Mouse (Mus musculus) MEL (cell line): ENCODE measurements at regions not wholly inside any gene's neighbourhood (a gene's known extent, or its start where the extent isn't known, plus 50 kb on each side); places are given as distances from the start of the nearest gene placed in this dataset.

Experiments used
- DNase-seq: peaks from one replicate; pipeline ENCODE4 v3.0.0; 2011; ENCODE audit warnings: low read depth, low spot score
- H3K27ac ChIP-seq: 2 replicates; pipeline ENCODE4 v1.5.1; 2012; ENCODE audit warnings: low read depth, mild to moderate bottlenecking, control low read depth, low read length, moderate library complexity; ENCODE audit not compliant: control insufficient read depth
- H3K27me3 ChIP-seq, 2 experiments: fragments of 150-350 bp in 1 of 2; sonication (generic) in 1 of 2; 2 replicates each; pipeline ENCODE4 v1.6.1; 2012; ENCODE audit warnings: low read length in 2 of 2, mild to moderate bottlenecking in 2 of 2, improper control_type of control experiment in 1 of 2, moderate library complexity in 1 of 2; ENCODE audit not compliant: insufficient read depth in 2 of 2, control insufficient read depth in 1 of 2
- H3K36me3 ChIP-seq, 2 experiments: 2 replicates each; pipeline ENCODE4 v1.6.1; 2012 to 2014; ENCODE audit warnings: low read length in 2 of 2, improper control_type of control experiment in 1 of 2, inconsistent platforms in 1 of 2, mild to moderate bottlenecking in 1 of 2; ENCODE audit not compliant: insufficient read depth in 2 of 2, control insufficient read depth in 1 of 2
- H3K4me1 ChIP-seq, 2 experiments: fragments of 150-350 bp in 1 of 2; sonication (generic) in 1 of 2; 2 replicates each; pipeline ENCODE4 v1.6.1; 2012; ENCODE audit warnings: low read length in 2 of 2, improper control_type of control experiment in 1 of 2, mild to moderate bottlenecking in 1 of 2; ENCODE audit not compliant: insufficient read depth in 2 of 2, control insufficient read depth in 1 of 2
- H3K4me3 ChIP-seq, 2 experiments: fragments of 150-350 bp in 1 of 2; sonication (generic) in 1 of 2; 2 replicates each; pipeline ENCODE4 v1.5.1; 2012; ENCODE audit warnings: low read depth in 2 of 2, low read length in 2 of 2, mild to moderate bottlenecking in 2 of 2, moderate library complexity in 2 of 2, control low read depth in 1 of 2, improper control_type of control experiment in 1 of 2; ENCODE audit not compliant: control insufficient read depth in 1 of 2, insufficient read depth in 1 of 2
- H3K79me2 ChIP-seq: 2 replicates; pipeline ENCODE4 v1.6.1; 2012; ENCODE audit warnings: mild to moderate bottlenecking, low read length, moderate library complexity; ENCODE audit not compliant: control insufficient read depth, poor library complexity, insufficient read depth
- H3K9ac ChIP-seq: 2 replicates; pipeline ENCODE4 v1.6.1; 2012; ENCODE audit warnings: low read depth, mild to moderate bottlenecking, control low read depth, low read length, moderate library complexity; ENCODE audit not compliant: control insufficient read depth, poor library complexity, severe bottlenecking
- H3K9me3 ChIP-seq: fragments of 150-350 bp; sonication (generic); replicated peaks from 2 replicates; pipeline ENCODE4 v1.6.1; 2012; ENCODE audit warnings: mild to moderate bottlenecking, low read length, improper control_type of control experiment, moderate library complexity; ENCODE audit not compliant: insufficient read depth
- CHD1 ChIP-seq: IDR thresholded peaks from 2 replicates; pipeline ENCODE4 v1.6.1; 2012; ENCODE audit warnings: low read depth, mild to moderate bottlenecking, inconsistent platforms, low read length, improper control_type of control experiment
- CHD2 ChIP-seq: IDR thresholded peaks from 2 replicates; pipeline ENCODE4 v1.6.1; 2011; ENCODE audit warnings: low read length, improper control_type of control experiment
- ETS1 ChIP-seq: IDR thresholded peaks from 2 replicates; pipeline ENCODE4 v1.6.1; 2012; ENCODE audit warnings: low read depth, mild to moderate bottlenecking, inconsistent platforms, low read length, improper control_type of control experiment, moderate library complexity
- GABPA ChIP-seq: IDR thresholded peaks from 2 replicates; pipeline ENCODE4 v1.6.1; 2012; ENCODE audit warnings: low read depth, mild to moderate bottlenecking, inconsistent platforms, low read length, improper control_type of control experiment, moderate library complexity
- GATA1 ChIP-seq: IDR thresholded peaks from 2 replicates; pipeline ENCODE4 v1.6.1; 2011; ENCODE audit warnings: low read depth, low read length, improper control_type of control experiment
- HCFC1 ChIP-seq: IDR thresholded peaks from 2 replicates; pipeline ENCODE4 v1.6.1; 2012; ENCODE audit warnings: low read depth, mild to moderate bottlenecking, inconsistent platforms, low read length, improper control_type of control experiment, moderate library complexity
- JUND ChIP-seq: IDR thresholded peaks from 2 replicates; pipeline ENCODE4 v1.6.1; 2011; ENCODE audit warnings: low read depth, mild to moderate bottlenecking, improper control_type of control experiment, low read length
- KAT2A ChIP-seq: conservative IDR thresholded peaks from 2 replicates; pipeline ENCODE4 v1.6.1; 2012; ENCODE audit warnings: low read depth, low read length, improper control_type of control experiment, inconsistent platforms
- MAX ChIP-seq: IDR thresholded peaks from 2 replicates; pipeline ENCODE4 v1.6.1; 2011; ENCODE audit warnings: low read length, improper control_type of control experiment
- MEF2A ChIP-seq: IDR thresholded peaks from 2 replicates; pipeline ENCODE4 v1.6.1; 2014; ENCODE audit warnings: low read depth, mild to moderate bottlenecking, inconsistent platforms, low read length, improper control_type of control experiment; ENCODE audit not compliant: poor library complexity, insufficient replicate concordance, severe bottlenecking; ENCODE audit errors: extremely low read depth
- MYB ChIP-seq: IDR thresholded peaks from 2 replicates; pipeline ENCODE4 v1.6.1; 2011; ENCODE audit warnings: mild to moderate bottlenecking, low read depth, low read length, improper control_type of control experiment
- MYC ChIP-seq: IDR thresholded peaks from 2 replicates; pipeline ENCODE4 v1.6.1; 2011; ENCODE audit warnings: low read depth, mild to moderate bottlenecking, low read length, improper control_type of control experiment, moderate library complexity
- NELFE ChIP-seq: IDR thresholded peaks from 2 replicates; pipeline ENCODE4 v1.6.1; 2011; ENCODE audit warnings: low read depth, low read length, improper control_type of control experiment
- POLR2A ChIP-seq, 2 experiments: IDR thresholded peaks; 2 replicates each; pipeline ENCODE4 v1.6.1; 2011 to 2012; ENCODE audit warnings: low read length in 2 of 2, mild to moderate bottlenecking in 2 of 2, control low read depth in 1 of 2, improper control_type of control experiment in 1 of 2, low read depth in 1 of 2, moderate library complexity in 1 of 2; ENCODE audit not compliant: control insufficient read depth in 1 of 2, insufficient read depth in 1 of 2, poor library complexity in 1 of 2
- POLR2AphosphoS2 ChIP-seq: IDR thresholded peaks from 2 replicates; pipeline ENCODE4 v1.6.1; 2011; ENCODE audit warnings: low read length, improper control_type of control experiment
- RAD21 ChIP-seq: IDR thresholded peaks from 2 replicates; pipeline ENCODE4 v1.6.1; 2011; ENCODE audit warnings: mild to moderate bottlenecking, low read depth, low read length, improper control_type of control experiment
- RCOR1 ChIP-seq: IDR thresholded peaks from 2 replicates; pipeline ENCODE4 v1.6.1; 2012; ENCODE audit warnings: low read depth, mild to moderate bottlenecking, inconsistent platforms, low read length, improper control_type of control experiment
- SIN3A ChIP-seq: IDR thresholded peaks from 2 replicates; pipeline ENCODE4 v1.6.1; 2012; ENCODE audit warnings: low read length, improper control_type of control experiment, inconsistent platforms
- SMC3 ChIP-seq: IDR thresholded peaks from 2 replicates; pipeline ENCODE4 v1.6.1; 2011; ENCODE audit warnings: low read depth, low read length, improper control_type of control experiment
- TAL1 ChIP-seq: IDR thresholded peaks from 2 replicates; pipeline ENCODE4 v1.6.1; 2012; ENCODE audit warnings: mild to moderate bottlenecking, inconsistent platforms, low read length, moderate library complexity, mixed read lengths
- TBP ChIP-seq: IDR thresholded peaks from 2 replicates; pipeline ENCODE4 v1.8.0; 2011; ENCODE audit warnings: low read depth, low read length, improper control_type of control experiment
- ZC3H11A ChIP-seq: IDR thresholded peaks from 2 replicates; pipeline ENCODE4 v1.6.1; 2012; ENCODE audit warnings: low read depth, mild to moderate bottlenecking, inconsistent platforms, low read length, improper control_type of control experiment
- ZKSCAN1 ChIP-seq: IDR thresholded peaks from 2 replicates; pipeline ENCODE4 v1.6.1; 2012; ENCODE audit warnings: low read depth, mild to moderate bottlenecking, inconsistent platforms, low read length, improper control_type of control experiment, moderate library complexity
- ZMIZ1 ChIP-seq: IDR thresholded peaks from 2 replicates; pipeline ENCODE4 v1.6.1; 2012; ENCODE audit warnings: low read depth, mild to moderate bottlenecking, inconsistent platforms, low read length, improper control_type of control experiment, moderate library complexity
- ZNF384 ChIP-seq: IDR thresholded peaks from 2 replicates; pipeline ENCODE4 v1.6.1; 2012; ENCODE audit warnings: low read depth, mild to moderate bottlenecking, inconsistent platforms, low read length, improper control_type of control experiment

DNA sequence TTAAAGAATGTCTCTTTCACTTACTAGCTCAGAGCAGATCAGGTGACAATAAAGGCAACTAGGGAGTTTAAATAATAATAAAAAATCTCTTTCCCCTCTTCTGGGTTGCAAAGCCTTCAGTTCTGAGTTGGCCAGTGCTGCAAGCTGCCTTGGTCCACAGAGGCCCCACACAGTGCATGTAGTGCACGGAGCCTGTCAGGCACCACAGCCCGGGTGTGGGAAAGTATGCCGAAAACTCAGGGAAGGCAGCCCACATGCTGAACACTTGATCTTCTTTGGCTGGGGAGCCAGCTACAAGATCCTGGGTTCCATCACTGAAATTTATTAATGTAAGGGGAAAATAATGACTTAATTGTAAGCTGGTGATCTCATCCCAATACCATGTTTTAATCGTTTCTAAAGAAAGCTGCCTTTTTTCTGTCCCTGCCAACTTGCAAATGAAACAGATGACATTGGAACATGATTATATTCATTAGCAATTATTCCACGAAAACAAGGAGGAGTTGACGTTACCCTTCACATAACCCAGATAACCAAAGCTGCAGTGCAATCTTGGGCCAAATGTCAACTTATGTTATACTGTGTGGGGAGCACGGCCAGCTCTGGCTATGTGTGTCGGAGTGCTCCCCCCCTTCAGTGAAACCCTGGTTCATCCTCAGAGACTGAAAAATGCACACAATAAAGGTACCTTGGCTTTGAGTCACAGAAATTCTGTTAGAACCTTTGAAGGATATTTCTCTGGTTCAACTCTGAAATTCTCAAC lies 87.1 kb upstream of the Sash1 start:
- Histone ChIP-seq H3K4me3 (no peak overlapping the region), H3K27ac (no peak overlapping the region), H3K9me3 (no peaks in the 10 kb centered on the region), H3K9ac (no peak overlapping the region), H3K27me3 (no peaks in the 10 kb centered on the region), H3K36me3 (no peaks in the 10 kb centered on the region), H3K79me2 (no peaks in the 10 kb centered on the region), H3K4me1 (no peaks in the 10 kb centered on the region)
- no peak for DNase-seq
- TF ChIP-seq HCFC1 (no peak), MAX (no peak), RAD21 (no peak), TBP (no peak), MEF2A (no peak), GABPA (no peak), MYB (no peak), JUND (no peak), ZNF384 (no peak), CHD1 (no peak), ETS1 (no peak), POLR2AphosphoS2 (no peak), RCOR1 (no peak)

DNA sequence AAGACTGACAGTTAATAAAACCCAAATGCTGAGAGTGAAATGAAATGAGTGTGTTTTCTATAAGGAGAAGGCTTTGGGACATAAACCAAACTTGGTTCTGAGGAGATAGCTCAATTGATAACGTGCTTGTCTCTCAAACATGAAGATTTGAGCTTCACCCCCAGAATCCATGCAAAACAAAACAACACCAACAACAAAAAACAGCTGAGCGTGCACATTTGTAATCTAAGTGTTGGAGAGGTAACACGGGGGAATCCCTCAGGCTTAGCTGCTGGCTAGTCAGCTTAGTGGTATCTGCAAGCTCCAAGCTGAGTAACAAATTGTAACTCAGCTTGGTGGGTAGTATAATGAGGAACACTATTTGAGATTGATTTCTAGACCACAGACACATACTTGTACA lies 84.9 kb upstream of the Sash1 start:
- no peaks in the 10 kb centered on the region for H3K4me1 ChIP-seq
- TF ChIP-seq CHD1 (no peak), ZC3H11A (no peak), ZKSCAN1 (no peak), NELFE (no peak), MAX (no peak), POLR2A (IDR thresholded peaks at IDR 0.05; ENCODE audit: control insufficient read depth in 1 of 2, insufficient read depth in 1 of 2, low read depth in 1 of 2, low read length in 2 of 2, poor library complexity in 1 of 2) (no peak), ZMIZ1 (no peak), CHD2 (no peak), MYB (no peak), MYC (no peak), KAT2A (no peak), RCOR1 (no peak), ZNF384 (no peak), TAL1 (no peak), GATA1 (no peak), JUND (no peak), SMC3 (no peak), TBP (no peak), SIN3A (no peak)
- no peaks in the 10 kb centered on the region for H3K36me3 ChIP-seq
- no peak for DNase-seq
- no peak overlapping the region for H3K27ac ChIP-seq
- no peaks in the 10 kb centered on the region for H3K79me2 ChIP-seq
- no peak overlapping the region for H3K9ac ChIP-seq
- no peaks in the 10 kb centered on the region for H3K9me3 ChIP-seq
- H3K27me3 ChIP-seq: no peaks in the 10 kb centered on the region
- no peak overlapping the region for H3K4me3 ChIP-seq
